Mouse (Mus musculus) lung, postnatal 0 days (tissue): ENCODE data around the gene Mapt. TPM values are rescaled to one million over a fixed set of nuclear protein-coding genes. Genes with fewer than 3 reads are reported as not detected.

Source experiments
- ATAC-seq: fragments of 200-750 bp; cut with Nextera tagmentation; 2 replicates; pipeline ENCODE4 v1.8.0; 2017; ENCODE audit warnings: moderate library complexity
- DNase-seq: peaks from one replicate; pipeline ENCODE4 v3.0.0-alpha.2; 2016; ENCODE audit warnings: low spot score
- H3K27ac ChIP-seq: fragments of 300-500 bp; sonication (generic); 2 replicates; pipeline ENCODE4 v1.5.1; 2014; ENCODE audit warnings: antibody characterized with exemption, mild to moderate bottlenecking, low read length, mixed read lengths
- H3K27me3 ChIP-seq: fragments of 300-500 bp; sonication (generic); replicated peaks from 2 replicates; pipeline ENCODE4 v1.6.1; 2014; ENCODE audit warnings: low read length, mixed read lengths; ENCODE audit not compliant: insufficient read depth
- H3K36me3 ChIP-seq: fragments of 300-500 bp; sonication (generic); 2 replicates; pipeline ENCODE4 v1.6.1; 2014; ENCODE audit warnings: low read length, mixed read lengths; ENCODE audit not compliant: insufficient read depth
- H3K4me1 ChIP-seq: fragments of 300-500 bp; sonication (generic); 2 replicates; pipeline ENCODE4 v1.6.1; 2014; ENCODE audit warnings: antibody characterized with exemption, low read depth, low read length, mixed read lengths; ENCODE audit not compliant: insufficient read depth
- H3K4me2 ChIP-seq: fragments of 300-500 bp; sonication (generic); replicated peaks from 2 replicates; pipeline ENCODE4 v1.6.1; 2014; ENCODE audit warnings: low read depth, mild to moderate bottlenecking, low read length, moderate library complexity, mixed read lengths
- H3K4me3 ChIP-seq: fragments of 300-500 bp; sonication (generic); 2 replicates; pipeline ENCODE4 v1.5.1; 2014; ENCODE audit warnings: low read depth, low read length
- H3K9ac ChIP-seq: fragments of 300-500 bp; sonication (generic); replicated peaks from 2 replicates; pipeline ENCODE4 v1.6.1; 2014; ENCODE audit warnings: low read depth, mild to moderate bottlenecking
- H3K9me3 ChIP-seq: fragments of 300-500 bp; sonication (generic); 2 replicates; pipeline ENCODE4 v1.6.1; 2016; ENCODE audit warnings: low read length, mixed read lengths
- CTCF ChIP-seq: IDR thresholded peaks from 2 replicates; pipeline ENCODE4 v1.5.1; 2016; ENCODE audit warnings: antibody characterized with exemption, mild to moderate bottlenecking
- EP300 ChIP-seq: IDR thresholded peaks from 2 replicates; pipeline ENCODE4 v1.6.1; 2016; ENCODE audit warnings: antibody characterized with exemption, mild to moderate bottlenecking, control low read depth
- WGBS: fragments of 180-500 bp; shearing (Covaris S2); extraction: QIAGEN DNeasy Blood & Tissue Kit; methylation state at CpG from one replicate; pipeline ENCODE4 v1.1.7; 2014; 5-methylcytosine and 5-hydroxymethylcytosine counted together
- polyA plus RNA-seq: library from polyadenylated mRNA; unstranded; fragments of >200 nt; fragmentation: Nextera tagmentation; extraction: Ambion mirVana; gene quantifications from 2 replicates; pipeline ENCODE4 v1.2.1, GENCODE M21; 2015

The Mapt gene
- polyA plus RNA-seq, 1 experiment from 2014 or later: 15.9 TPM

GRCm38 (mm10) chr11:104322142-104322541, 91.0 kb downstream of the Mapt start:
- 46% methylated on average over 4 of the region's 4 CpGs for WGBS
- TF ChIP-seq CTCF (no peak), EP300 (no peak)
- Histone ChIP-seq H3K27ac (no peak overlapping the region), H3K36me3 (no peaks in the 10 kb centered on the region), H3K4me3 (no peak overlapping the region), H3K9me3 (no peaks in the 10 kb centered on the region), H3K27me3 (no peaks in the 10 kb centered on the region), H3K4me1 (0 out of 2 replicates have a peak, but pooled peaks cover 3% of the 10 kb centered on the region), H3K4me2 (no peak overlapping the region), H3K9ac (no peak overlapping the region)
- DNase-seq: no peak
- ATAC-seq: no peak

GRCm38 (mm10) chr11:104327462-104327861, 96.3 kb downstream of the Mapt start:
- no peaks in the 10 kb centered on the region for H3K36me3 ChIP-seq
- H3K4me2 ChIP-seq: no peak overlapping the region
- no peak overlapping the region for H3K9ac ChIP-seq
- no peaks in the 10 kb centered on the region for H3K4me1 ChIP-seq
- no peak overlapping the region for H3K4me3 ChIP-seq
- TF ChIP-seq EP300 (no peak), CTCF (no peak)
- H3K27me3 ChIP-seq: no peaks in the 10 kb centered on the region
- no peak overlapping the region for H3K27ac ChIP-seq
- no peaks in the 10 kb centered on the region for H3K9me3 ChIP-seq
- no peak for DNase-seq
- WGBS: 92% methylated on average over 1 of the region's 1 CpGs
- ATAC-seq: no peak

- ATAC-seq: no peak
- 76% methylated on average over 6 of the region's 6 CpGs for WGBS
- Histone ChIP-seq H3K9me3 (no peaks in the 10 kb centered on the region), H3K9ac (no peak overlapping the region), H3K4me1 (no peaks in the 10 kb centered on the region), H3K4me2 (no peak overlapping the region), H3K27ac (no peak overlapping the region), H3K36me3 (no peaks in the 10 kb centered on the region), H3K4me3 (no peak overlapping the region), H3K27me3 (no peaks in the 10 kb centered on the region)
- no peak for DNase-seq
- TF ChIP-seq EP300: no peak
These were observed 96.8 kb downstream of the Mapt start for GRCm38 (mm10) chr11:104327946-104328345.

- TF ChIP-seq EP300 (no peak), CTCF (no peak)
- Histone ChIP-seq H3K4me2 (no peak overlapping the region), H3K9ac (no peak overlapping the region), H3K9me3 (no peaks in the 10 kb centered on the region), H3K27ac (no peak overlapping the region), H3K36me3 (peaks cover 5% of the 10 kb centered on the region; the same call in 1 of the 2 replicates), H3K4me1 (no peaks in the 10 kb centered on the region), H3K27me3 (no peaks in the 10 kb centered on the region), H3K4me3 (no peak overlapping the region)
- WGBS: 67% methylated on average over 11 of the region's 11 CpGs
- ATAC-seq: no peak
- no peak for DNase-seq
These were observed 98.2 kb downstream of the Mapt start for GRCm38 (mm10) chr11:104329185-104329926.

GRCm38 (mm10) chr11:104330151-104330550, 99.0 kb downstream of the Mapt start:
- H3K27me3 ChIP-seq: no peaks in the 10 kb centered on the region
- no peaks in the 10 kb centered on the region for H3K9me3 ChIP-seq
- 81% methylated on average over 4 of the region's 4 CpGs for whole genome bisulfite sequencing
- H3K4me2 ChIP-seq: no peak overlapping the region
- no peaks in the 10 kb centered on the region for H3K4me1 ChIP-seq
- no peak overlapping the region for H3K4me3 ChIP-seq
- H3K27ac ChIP-seq: no peak overlapping the region
- no peak for TF ChIP-seq CTCF
- TF ChIP-seq EP300: no peak
- ATAC-seq (no peak), DNase-seq (no peak)
- H3K36me3 ChIP-seq: peaks cover 8% of the 10 kb centered on the region; the same call in 1 of the 2 replicates
- H3K9ac ChIP-seq: no peak overlapping the region

GRCm38 (mm10) chr11:104331208-104331607, 100.0 kb downstream of the Mapt start:
- Histone ChIP-seq H3K36me3 (peaks cover 17% of the 10 kb centered on the region), H3K9ac (no peak overlapping the region), H3K27ac (peak overlapping the region; percentile 14; the same call in 1 of the 2 replicates), H3K4me2 (no peak overlapping the region), H3K4me1 (no peaks in the 10 kb centered on the region), H3K4me3 (no peak overlapping the region), H3K9me3 (no peaks in the 10 kb centered on the region), H3K27me3 (no peaks in the 10 kb centered on the region)
- DNase-seq (no peak), ATAC-seq (no peak)
- TF ChIP-seq CTCF (no peak), EP300 (no peak)
- 91% methylated on average over 3 of the region's 3 CpGs for WGBS
